Mouse (Mus musculus) intestine, postnatal 0 days (tissue): ENCODE results near the gene Sptbn4. TPM values are rescaled to one million over a fixed set of nuclear protein-coding genes. Genes with fewer than 3 reads are reported as not detected.

Experiments used
- ATAC-seq: fragments of 200-750 bp; cut with Nextera tagmentation; 2 replicates; pipeline ENCODE4 v1.8.0; 2017; ENCODE audit warnings: mild to moderate bottlenecking, moderate TSS enrichment, moderate library complexity
- H3K27ac ChIP-seq: fragments of 300-500 bp; sonication (generic); 2 replicates; pipeline ENCODE4 v1.5.1; 2014; ENCODE audit warnings: mild to moderate bottlenecking, low read depth, low read length, moderate library complexity
- H3K27me3 ChIP-seq: fragments of 300-500 bp; sonication (generic); replicated peaks from 2 replicates; pipeline ENCODE4 v1.6.1; 2014; ENCODE audit warnings: low read length, mixed read lengths; ENCODE audit not compliant: control insufficient read depth, insufficient read depth
- H3K36me3 ChIP-seq: fragments of 300-500 bp; sonication (generic); 2 replicates; pipeline ENCODE4 v1.6.1; 2014; ENCODE audit warnings: mild to moderate bottlenecking, moderate library complexity; ENCODE audit not compliant: control insufficient read depth, insufficient read depth
- H3K4me1 ChIP-seq: fragments of 300-500 bp; sonication (generic); replicated peaks from 2 replicates; pipeline ENCODE4 v1.6.1; 2014; ENCODE audit warnings: antibody characterized with exemption, low read length, mixed read lengths; ENCODE audit not compliant: control insufficient read depth, insufficient read depth
- H3K4me2 ChIP-seq: fragments of 300-500 bp; sonication (generic); replicated peaks from 2 replicates; pipeline ENCODE4 v1.6.1; 2014; ENCODE audit warnings: low read depth, mild to moderate bottlenecking, moderate library complexity
- H3K4me3 ChIP-seq: fragments of 300-500 bp; sonication (generic); 2 replicates; pipeline ENCODE4 v1.5.1; 2014; ENCODE audit warnings: low read depth, low read length
- H3K9ac ChIP-seq: fragments of 300-500 bp; sonication (generic); 2 replicates; pipeline ENCODE4 v1.6.1; 2014; ENCODE audit warnings: mild to moderate bottlenecking, low read depth, low read length
- H3K9me3 ChIP-seq: fragments of 300-500 bp; sonication (generic); 2 replicates; pipeline ENCODE4 v1.6.1; 2016; ENCODE audit warnings: mixed run types; ENCODE audit not compliant: control insufficient read depth
- CTCF ChIP-seq: sonication (generic); IDR thresholded peaks from 2 replicates; pipeline ENCODE4 v1.5.1; 2016; ENCODE audit warnings: low read depth, mild to moderate bottlenecking, control low read depth, antibody characterized with exemption, moderate library complexity
- WGBS: fragments of 180-500 bp; shearing (Covaris S2); extraction: QIAGEN DNeasy Blood & Tissue Kit; methylation state at CpG from one replicate; pipeline ENCODE4 v1.1.7; 2014; 5-methylcytosine and 5-hydroxymethylcytosine counted together
- polyA plus RNA-seq: library from polyadenylated mRNA; unstranded; fragments of >200 nt; fragmentation: Nextera tagmentation; extraction: Ambion mirVana; gene quantifications from 2 replicates; pipeline ENCODE4 v1.2.1, GENCODE M21; 2015

The Sptbn4 gene
- polyA plus RNA-seq, 1 experiment from 2014 or later = 0.17 TPM

- peaks cover 17% of the 10 kb centered on the region for H3K36me3 ChIP-seq
- H3K27ac ChIP-seq = peak overlapping the region; percentile 43
- no peaks in the 10 kb centered on the region for H3K27me3 ChIP-seq
- 0 out of 2 replicates have a peak overlapping the region, but pooled peaks have one; percentile 31 for H3K9ac ChIP-seq
- H3K4me1 ChIP-seq = peaks cover 4% of the 10 kb centered on the region; the same call in 1 of the 2 replicates
- 11% methylated on average over 7 of the region's 7 CpGs for WGBS
- peak overlapping the region; percentile 94 for H3K4me3 ChIP-seq
- no peak for TF ChIP-seq CTCF
- ATAC-seq = no peak
- peak overlapping the region; percentile 72 for H3K4me2 ChIP-seq
- H3K9me3 ChIP-seq = no peaks in the 10 kb centered on the region
Measured at GRCm38 (mm10) chr7:27472596-27472995, 25.1 kb upstream of the Sptbn4 start.

- Histone ChIP-seq H3K9ac (no peak overlapping the region), H3K27ac (no peak overlapping the region), H3K4me2 (no peak overlapping the region), H3K27me3 (no peaks in the 10 kb centered on the region), H3K36me3 (peaks cover 8% of the 10 kb centered on the region), H3K4me1 (peaks cover 4% of the 10 kb centered on the region; the same call in 1 of the 2 replicates), H3K4me3 (no peak overlapping the region), H3K9me3 (no peaks in the 10 kb centered on the region)
- TF ChIP-seq CTCF = no peak
- ATAC-seq = no peak
- 92% methylated on average over 11 of the region's 11 CpGs for WGBS
Measured at GRCm38 (mm10) chr7:27471390-27472120, 24.1 kb upstream of the Sptbn4 start.

- Histone ChIP-seq H3K4me3 (no peak overlapping the region), H3K9ac (no peak overlapping the region), H3K27ac (no peak overlapping the region), H3K4me2 (no peak overlapping the region), H3K9me3 (no peaks in the 10 kb centered on the region), H3K4me1 (no peaks in the 10 kb centered on the region), H3K36me3 (peaks cover 3% of the 10 kb centered on the region; the same call in 1 of the 2 replicates), H3K27me3 (no peaks in the 10 kb centered on the region)
- whole genome bisulfite sequencing = 40% methylated on average over 4 of the region's 4 CpGs
- no peak for ATAC-seq
- peak; percentile 27 for TF ChIP-seq CTCF
Measured at GRCm38 (mm10) chr7:27467648-27468047, 20.2 kb upstream of the Sptbn4 start.

GRCm38 (mm10) chr7:27460477-27460876 lies 13.0 kb upstream of the Sptbn4 start:
- Histone ChIP-seq H3K4me3 (no peak overlapping the region), H3K9me3 (no peaks in the 10 kb centered on the region), H3K4me1 (no peaks in the 10 kb centered on the region), H3K9ac (no peak overlapping the region), H3K4me2 (no peak overlapping the region), H3K36me3 (peaks cover 4% of the 10 kb centered on the region; the same call in 1 of the 2 replicates), H3K27me3 (no peaks in the 10 kb centered on the region), H3K27ac (no peak overlapping the region)
- no peak for TF ChIP-seq CTCF
- ATAC-seq = no peak
- 80% methylated on average over 6 of the region's 6 CpGs for WGBS

GRCm38 (mm10) chr7:27459640-27460039 lies 12.2 kb upstream of the Sptbn4 start:
- H3K36me3 ChIP-seq = peaks cover 4% of the 10 kb centered on the region; the same call in 1 of the 2 replicates
- no peak for ATAC-seq
- no peaks in the 10 kb centered on the region for H3K27me3 ChIP-seq
- no peak for TF ChIP-seq CTCF
- H3K4me3 ChIP-seq = no peak overlapping the region
- WGBS = 83% methylated on average over 5 of the region's 5 CpGs
- no peak overlapping the region for H3K9ac ChIP-seq
- H3K9me3 ChIP-seq = no peaks in the 10 kb centered on the region
- no peaks in the 10 kb centered on the region for H3K4me1 ChIP-seq
- no peak overlapping the region for H3K4me2 ChIP-seq
- no peak overlapping the region for H3K27ac ChIP-seq

- Histone ChIP-seq H3K9me3 (no peaks in the 10 kb centered on the region), H3K27ac (no peak overlapping the region), H3K27me3 (no peaks in the 10 kb centered on the region), H3K4me2 (no peak overlapping the region), H3K9ac (no peak overlapping the region), H3K36me3 (peaks cover 4% of the 10 kb centered on the region; the same call in 1 of the 2 replicates), H3K4me1 (no peaks in the 10 kb centered on the region), H3K4me3 (no peak overlapping the region)
- TF ChIP-seq CTCF = no peak
- ATAC-seq = no peak
- 91% methylated on average over 4 of the region's 4 CpGs for WGBS
Measured at GRCm38 (mm10) chr7:27458614-27459013, 11.1 kb upstream of the Sptbn4 start.
